Mouse (Mus musculus): ENCODE results near the gene Trrap. TPM values are rescaled to one million over a fixed set of nuclear protein-coding genes. Genes with fewer than 3 reads are reported as not detected.

Trrap gene
- total and polyA plus RNA-seq, 3 experiments: 18.2 to 77.0 (median 55.0) TPM

DNA sequence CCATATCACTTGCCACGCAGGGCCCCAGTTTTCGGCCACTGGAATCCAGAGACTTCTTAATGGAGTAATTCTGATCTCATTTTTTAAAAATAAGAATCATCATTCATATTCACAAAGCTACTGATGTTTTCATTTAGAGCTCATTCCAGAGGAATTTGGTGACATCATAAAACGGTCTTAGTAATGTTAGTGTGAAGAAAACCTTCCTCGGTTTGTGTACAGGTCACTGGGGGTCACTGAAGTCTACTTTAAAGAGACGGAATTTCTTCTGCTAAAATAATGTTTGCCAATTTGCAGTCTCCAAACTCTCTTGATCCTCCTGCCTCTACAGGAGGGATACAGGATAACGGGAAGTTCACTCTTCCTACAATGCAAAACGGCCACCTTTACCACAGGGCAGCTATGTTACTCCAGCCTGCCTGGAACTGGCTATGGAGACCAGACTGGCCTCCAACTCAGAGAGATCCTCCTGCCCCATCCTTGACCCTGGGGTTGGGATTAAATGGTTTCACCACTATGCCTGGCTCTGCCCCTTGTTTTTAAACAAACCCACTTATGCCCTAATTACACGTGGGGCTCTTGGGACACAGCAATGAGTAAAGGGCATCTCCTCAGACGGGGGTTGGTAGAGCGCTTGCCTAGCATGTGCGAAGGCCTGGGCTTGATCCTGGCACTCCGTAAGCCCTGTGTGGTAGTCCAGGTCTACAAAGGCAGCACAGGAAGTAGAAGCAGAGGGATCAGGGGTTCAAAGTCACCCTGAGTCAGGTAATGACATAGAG, 137.0 kb downstream of the Trrap start:
- dilution Hi-C loops (cut with MboI; ENCODE audit: extremely low pct_ligation_motif_present, extremely low pct_unique_long_range_greater_than_20kb, low sequenced_read_pairs): no loop called here
- Histone ChIP-seq H3K4me3 (replicated peaks in 1 of 3; ENCODE audit: low read depth in 2 of 3, low read length in 2 of 3, poor library complexity in 1 of 3) (no peak overlapping the region), H3K4me1 (ENCODE audit: control insufficient read depth in 1 of 2, insufficient read depth in 2 of 2) (peaks cover 0 to 22% of the 10 kb centered on the region in 2 experiments; a peak in 2 of 4 replicates), H3K79me2 (replicated peaks; ENCODE audit: control insufficient read depth, extremely low read depth, insufficient read depth, poor library complexity, severe bottlenecking) (no peaks in the 10 kb centered on the region), H3K27me3 (replicated peaks) (no peaks in the 10 kb centered on the region), H3K9me3 (replicated peaks; ENCODE audit: low read length) (no peaks in the 10 kb centered on the region), H3K36me3 (replicated peaks in 1 of 2; ENCODE audit: control insufficient read depth in 1 of 2, insufficient read depth in 1 of 2, low read length in 1 of 2) (peaks cover 0 to 14% of the 10 kb centered on the region in 2 experiments), H3K27ac (ENCODE audit: insufficient read depth, low read depth) (no peak overlapping the region), H3K9ac (ENCODE audit: insufficient read depth, low read depth) (no peak overlapping the region), H3K4me2 (ENCODE audit: insufficient read depth, low read depth, poor library complexity, severe bottlenecking) (no peak overlapping the region)
- in situ Hi-C loops (cut with MboI; ENCODE audit: low pct_ligation_motif_present, low pct_unique_long_range_greater_than_20kb, low sequenced_read_pairs): no loop called here
- DNase-seq (ENCODE audit: extremely low read depth): no peak
- TF ChIP-seq GABPA (IDR thresholded peaks at IDR 0.05; ENCODE audit: insufficient replicate concordance, low read depth, low read length) (no peak), EP300 (IDR thresholded peaks at IDR 0.05; ENCODE audit: low read length) (no peak), MYC (IDR thresholded peaks at IDR 0.05; ENCODE audit: low read depth, low read length) (no peak), KAT2A (IDR thresholded peaks at IDR 0.05; ENCODE audit: insufficient replicate concordance, low read length) (no peak), ZMIZ1 (IDR thresholded peaks at IDR 0.05; ENCODE audit: low read depth, low read length) (no peak), JUND (conservative IDR thresholded peaks at IDR 0.05; ENCODE audit: low read depth, low read length) (no peak), MEF2A (IDR thresholded peaks at IDR 0.05; ENCODE audit: borderline replicate concordance, low read depth, low read length) (no peak), POLR2AphosphoS2 (IDR thresholded peaks at IDR 0.05; ENCODE audit: low read depth, low read length) (no peak), USF2 (conservative IDR thresholded peaks at IDR 0.05; ENCODE audit: low read depth, low read length) (no peak), ZNF384 (IDR thresholded peaks at IDR 0.05; ENCODE audit: low read depth, low read length) (no peak), BHLHE40 (IDR thresholded peaks at IDR 0.05; ENCODE audit: low read depth, low read length) (no peak), HCFC1 (IDR thresholded peaks at IDR 0.05; ENCODE audit: low read depth, low read length) (no peak), PAX5 (IDR thresholded peaks at IDR 0.05; ENCODE audit: low read length) (no peak), ETS1 (conservative IDR thresholded peaks at IDR 0.05; ENCODE audit: low read depth, low read length) (no peak), POLR2A (IDR thresholded peaks at IDR 0.05; ENCODE audit: low read depth, low read length) (no peak), CTCF (conservative IDR thresholded peaks at IDR 0.05 in 1 of 2, IDR thresholded peaks at IDR 0.05 in 1 of 2; ENCODE audit: low read depth in 2 of 2, low read length in 2 of 2) (no peak)

DNA sequence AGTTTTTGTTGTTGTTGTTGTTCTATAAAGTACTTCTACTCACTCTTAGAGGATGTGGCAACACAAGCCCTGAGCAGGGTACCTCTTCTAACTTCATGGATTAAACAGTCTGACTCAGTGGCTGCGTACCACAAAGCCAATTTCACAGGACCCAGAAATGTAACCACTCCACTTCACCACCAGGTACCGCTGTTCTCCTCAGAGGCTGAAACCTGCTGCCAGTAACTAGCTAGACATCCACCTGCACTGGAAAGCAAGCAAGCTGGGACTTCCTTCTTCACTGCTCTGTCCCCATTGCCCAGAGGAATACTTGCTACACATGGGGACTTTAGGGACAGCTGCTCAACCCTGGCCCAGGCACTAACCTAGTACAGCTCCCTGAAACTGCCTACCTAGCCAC, 140.1 kb downstream of the Trrap start:
- in situ Hi-C loops (cut with MboI; ENCODE audit: low pct_ligation_motif_present, low pct_unique_long_range_greater_than_20kb, low sequenced_read_pairs): no loop called here
- H3K4me2 ChIP-seq (ENCODE audit: insufficient read depth, low read depth, poor library complexity, severe bottlenecking): no peak overlapping the region
- no peaks in the 10 kb centered on the region for H3K27me3 ChIP-seq (replicated peaks)
- H3K9me3 ChIP-seq (replicated peaks; ENCODE audit: low read length): no peaks in the 10 kb centered on the region
- H3K36me3 ChIP-seq (replicated peaks in 1 of 2; ENCODE audit: control insufficient read depth in 1 of 2, insufficient read depth in 1 of 2, low read length in 1 of 2): no peaks in the 10 kb centered on the region
- DNase-seq (ENCODE audit: extremely low read depth): peak; percentile 15
- dilution Hi-C loops (cut with MboI; ENCODE audit: extremely low pct_ligation_motif_present, extremely low pct_unique_long_range_greater_than_20kb, low sequenced_read_pairs): no loop called here
- H3K79me2 ChIP-seq (replicated peaks; ENCODE audit: control insufficient read depth, extremely low read depth, insufficient read depth, poor library complexity, severe bottlenecking): no peaks in the 10 kb centered on the region
- H3K4me3 ChIP-seq (replicated peaks in 1 of 3; ENCODE audit: low read depth in 2 of 3, low read length in 2 of 3, poor library complexity in 1 of 3): no peak overlapping the region
- no peak for TF ChIP-seq SIN3A (IDR thresholded peaks at IDR 0.05; ENCODE audit: low read length)
- TF ChIP-seq SMC3 (IDR thresholded peaks at IDR 0.05; ENCODE audit: low read depth, low read length): peak; percentile 32
- no peak for TF ChIP-seq EP300 (IDR thresholded peaks at IDR 0.05; ENCODE audit: low read length)
- TF ChIP-seq CTCF (conservative IDR thresholded peaks at IDR 0.05 in 1 of 2, IDR thresholded peaks at IDR 0.05 in 1 of 2; ENCODE audit: low read depth in 2 of 2, low read length in 2 of 2): peak; percentile 18 to 55; a peak in 2 of 4 replicates
- TF ChIP-seq RAD21 (IDR thresholded peaks at IDR 0.05; ENCODE audit: low read depth, low read length): peak; percentile 27
- peaks cover 0 to 14% of the 10 kb centered on the region in 2 experiments; a peak in 1 of 4 replicates for H3K4me1 ChIP-seq (ENCODE audit: control insufficient read depth in 1 of 2, insufficient read depth in 2 of 2)
- no peak overlapping the region for H3K9ac ChIP-seq (ENCODE audit: insufficient read depth, low read depth)
- H3K27ac ChIP-seq (ENCODE audit: insufficient read depth, low read depth): no peak overlapping the region

Other genes starting within 250 kb of the Trrap start
- not detected in 2 replicates for gene Nptx2, start 221.8 kb upstream of the Trrap start, total RNA-seq (2012; rRNA removed)
- gene Nptx2, start 221.8 kb upstream of the Trrap start, total RNA-seq (2014; rRNA removed): not detected in 2 replicates
- gene Nptx2, start 221.8 kb upstream of the Trrap start, polyA plus RNA-seq (2012; ENCODE audit: insufficient read length, low read depth): not detected in 2 replicates
- gene Tmem130, start 5.9 kb upstream of the Trrap start, total RNA-seq (2012; rRNA removed): not detected in 2 replicates
- not detected in 2 replicates for gene Tmem130, start 5.9 kb upstream of the Trrap start, total RNA-seq (2014; rRNA removed)
- gene Tmem130, start 5.9 kb upstream of the Trrap start, polyA plus RNA-seq (2012; ENCODE audit: insufficient read length, low read depth): 0.20 TPM in 1 of 2 replicates, not detected in the other
- gene Smurf1, start 198.1 kb downstream of the Trrap start, total RNA-seq (2012; rRNA removed): 4.1 and 4.3 TPM in 2 replicates
- 2.9 and 3.1 TPM in 2 replicates for gene Smurf1, start 198.1 kb downstream of the Trrap start, total RNA-seq (2014; rRNA removed)
- 6.6 and 7.2 TPM in 2 replicates for gene Smurf1, start 198.1 kb downstream of the Trrap start, polyA plus RNA-seq (2012; ENCODE audit: insufficient read length, low read depth)